Mouse (Mus musculus): ENCODE data around the gene Cacng2. TPM values are rescaled to one million over a fixed set of nuclear protein-coding genes. Genes with fewer than 3 reads are reported as not detected.

The Cacng2 gene
- polyA plus RNA-seq (2021; fragmentation: Nextera tagmentation), result 11.7 and 13.5 TPM in 2 replicates
- long read RNA-seq, experiment 1, full-length matches to known transcripts, result 28 of 49 reads
- long read RNA-seq, experiment 1, partial matches to known transcripts, result 0 of 49 reads
- long read RNA-seq, experiment 1, other reads (novel, unspliced or antisense), result 21 of 49 reads
- long read RNA-seq, experiment 2, full-length matches to known transcripts, result 6 of 48 reads
- long read RNA-seq, experiment 2, partial matches to known transcripts, result 1 of 48 reads
- long read RNA-seq, experiment 2, other reads (novel, unspliced or antisense), result 41 of 48 reads

DNA sequence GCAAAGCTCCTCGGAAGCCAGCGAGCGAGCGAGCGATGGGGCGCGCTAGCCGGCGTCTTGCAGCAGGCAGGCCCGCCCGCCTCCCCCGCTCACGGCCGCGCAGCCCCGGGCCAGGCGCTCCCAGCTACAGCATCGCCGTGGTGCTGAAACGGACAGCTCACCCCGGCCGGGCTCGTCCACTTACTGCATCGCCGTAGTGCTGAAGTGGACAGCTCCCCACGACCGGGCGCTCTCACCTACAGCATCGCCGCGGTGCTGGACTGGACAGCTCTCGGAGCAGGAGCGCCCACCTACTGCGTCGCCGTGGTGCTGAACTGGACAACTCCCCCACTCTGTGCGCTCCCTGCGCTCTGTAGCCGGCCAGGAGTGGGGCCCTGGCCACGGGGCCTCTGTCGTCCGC is at the start of gene Cacng2:
Gene Cacng2, minus strand, starts transcription at position 325 of the 400 bp plus-strand sequence.

DNA sequence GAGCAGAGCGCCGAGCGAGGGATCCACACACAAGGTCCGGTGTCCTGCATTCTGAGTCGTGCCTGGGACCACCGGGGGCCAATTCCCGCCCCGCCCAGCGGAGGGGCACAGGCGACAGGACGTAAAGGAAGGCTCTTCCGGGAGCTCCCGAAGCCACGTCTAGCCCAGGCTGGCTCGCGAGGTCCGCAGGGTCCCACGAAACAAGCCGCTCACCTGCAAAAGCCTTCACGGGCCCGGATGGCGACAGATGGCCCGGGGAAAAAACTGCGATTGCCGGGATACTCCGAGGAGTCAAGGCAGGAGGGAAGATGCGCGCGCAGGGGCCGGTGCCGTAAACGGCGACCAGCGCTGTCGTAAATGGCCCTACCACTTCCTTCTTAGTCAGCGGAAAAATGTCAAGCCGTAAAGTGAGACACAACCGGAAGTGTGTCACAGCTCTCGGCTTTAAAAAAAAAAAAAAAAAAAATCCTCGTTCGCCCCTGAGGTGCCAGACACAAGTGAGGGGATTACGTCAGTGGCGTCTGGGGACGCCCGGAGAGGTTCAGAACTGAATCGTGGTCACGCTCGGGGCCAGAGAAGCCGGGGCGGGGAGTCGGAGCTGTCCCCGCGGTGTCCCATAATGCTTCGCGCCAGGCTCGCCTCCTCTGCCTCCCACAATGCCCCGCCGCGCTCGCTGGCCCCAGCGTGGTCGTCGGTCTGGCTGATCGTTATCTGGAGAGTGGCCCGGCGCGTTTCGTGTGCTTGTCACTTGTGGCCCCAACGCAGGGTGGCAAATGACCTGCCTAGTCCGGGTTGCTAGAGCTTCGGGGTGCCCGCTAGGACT is 149.1 kb downstream of the Cacng2 start, which contains the start of gene Eif3d:
Gene Eif3d, minus strand, starts transcription at position 344 of the 823 bp plus-strand sequence.

DNA sequence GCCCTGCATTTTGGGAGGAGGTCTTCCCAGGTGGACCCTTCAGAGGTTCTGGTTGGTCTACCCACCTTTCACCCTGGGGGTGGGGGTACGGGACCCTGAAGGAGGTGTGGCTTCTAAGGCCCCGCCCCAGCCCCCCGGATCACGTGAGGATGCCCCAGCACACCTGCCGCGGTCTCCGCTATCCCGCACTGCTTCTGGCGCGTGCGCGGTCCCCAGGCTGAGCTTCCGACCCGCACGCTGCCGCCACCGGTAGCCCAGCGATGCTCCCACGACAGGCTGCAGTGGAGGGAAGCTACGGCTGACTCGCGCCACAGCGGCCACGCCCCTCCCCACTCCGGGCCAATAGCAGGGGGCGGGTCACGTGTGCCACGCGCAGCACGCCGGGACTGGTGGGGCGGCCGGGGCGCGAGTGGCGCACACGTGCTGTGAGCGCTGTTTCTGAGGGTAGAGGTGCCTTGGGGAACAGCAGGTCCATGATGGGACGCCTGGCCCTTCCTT is 163.4 kb downstream of the Cacng2 start, which contains the start of gene Foxred2:
Gene Foxred2, minus strand, starts transcription at position 319 of the 498 bp plus-strand sequence.

Other genes starting within 250 kb of the Cacng2 start
- gene Txn2, start 191.0 kb downstream of the Cacng2 start, polyA plus RNA-seq (2021; fragmentation: Nextera tagmentation), result 296 and 339 TPM in 2 replicates
- 5.6 and 5.8 TPM in 2 replicates for gene Foxred2, start 163.3 kb downstream of the Cacng2 start, polyA plus RNA-seq (2021; fragmentation: Nextera tagmentation)
- gene Eif3d, start 149.2 kb downstream of the Cacng2 start, polyA plus RNA-seq (2021; fragmentation: Nextera tagmentation), result 81.5 and 95.3 TPM in 2 replicates
- gene Ift27, start 54.1 kb upstream of the Cacng2 start, polyA plus RNA-seq (2021; fragmentation: Nextera tagmentation), result 50.6 and 63.3 TPM in 2 replicates
- gene Pvalb, start 86.4 kb upstream of the Cacng2 start, polyA plus RNA-seq (2021; fragmentation: Nextera tagmentation), result 90.5 and 106 TPM in 2 replicates
- gene Ncf4, start 124.8 kb upstream of the Cacng2 start, polyA plus RNA-seq (2021; fragmentation: Nextera tagmentation), result 1.5 and 2.0 TPM in 2 replicates
- gene Csf2rb2, start 185.7 kb upstream of the Cacng2 start, polyA plus RNA-seq (2021; fragmentation: Nextera tagmentation), result 0.21 and 0.48 TPM in 2 replicates
- 0.68 and 0.89 TPM in 2 replicates for gene Csf2rb, start 205.7 kb upstream of the Cacng2 start, polyA plus RNA-seq (2021; fragmentation: Nextera tagmentation)